Mouse (Mus musculus) brain, embryonic 14.5 days (tissue): Measurements from ENCODE around the gene Senp8.

Source experiments
- CTCF ChIP-seq: fragments of 200-500 bp; IDR thresholded peaks from 2 replicates; pipeline ENCODE4 v1.5.1; 2012; ENCODE audit warnings: inconsistent platforms, mild to moderate bottlenecking, moderate library complexity, borderline replicate concordance; ENCODE audit not compliant: insufficient read depth, insufficient read length; ENCODE audit errors: extremely low read depth
- POLR2A ChIP-seq: fragments of 200-500 bp; IDR thresholded peaks from 2 replicates; pipeline ENCODE4 v1.6.1; 2012; ENCODE audit warnings: mild to moderate bottlenecking, inconsistent platforms, borderline replicate concordance; ENCODE audit not compliant: poor library complexity, insufficient read depth, insufficient read length, severe bottlenecking; ENCODE audit errors: extremely low read depth

- TF ChIP-seq CTCF (no peak), POLR2A (no peak)
Observed at GRCm38 (mm10) chr9:59709225-59709624, 41.3 kb downstream of the Senp8 start.
